Mouse (Mus musculus): ENCODE results near the gene Bmp5. TPM values are rescaled to one million over a fixed set of nuclear protein-coding genes. Genes with fewer than 3 reads are reported as not detected.

The Bmp5 gene
- polyA plus RNA-seq, 2 experiments: 11.2 to 12.8 TPM

DNA sequence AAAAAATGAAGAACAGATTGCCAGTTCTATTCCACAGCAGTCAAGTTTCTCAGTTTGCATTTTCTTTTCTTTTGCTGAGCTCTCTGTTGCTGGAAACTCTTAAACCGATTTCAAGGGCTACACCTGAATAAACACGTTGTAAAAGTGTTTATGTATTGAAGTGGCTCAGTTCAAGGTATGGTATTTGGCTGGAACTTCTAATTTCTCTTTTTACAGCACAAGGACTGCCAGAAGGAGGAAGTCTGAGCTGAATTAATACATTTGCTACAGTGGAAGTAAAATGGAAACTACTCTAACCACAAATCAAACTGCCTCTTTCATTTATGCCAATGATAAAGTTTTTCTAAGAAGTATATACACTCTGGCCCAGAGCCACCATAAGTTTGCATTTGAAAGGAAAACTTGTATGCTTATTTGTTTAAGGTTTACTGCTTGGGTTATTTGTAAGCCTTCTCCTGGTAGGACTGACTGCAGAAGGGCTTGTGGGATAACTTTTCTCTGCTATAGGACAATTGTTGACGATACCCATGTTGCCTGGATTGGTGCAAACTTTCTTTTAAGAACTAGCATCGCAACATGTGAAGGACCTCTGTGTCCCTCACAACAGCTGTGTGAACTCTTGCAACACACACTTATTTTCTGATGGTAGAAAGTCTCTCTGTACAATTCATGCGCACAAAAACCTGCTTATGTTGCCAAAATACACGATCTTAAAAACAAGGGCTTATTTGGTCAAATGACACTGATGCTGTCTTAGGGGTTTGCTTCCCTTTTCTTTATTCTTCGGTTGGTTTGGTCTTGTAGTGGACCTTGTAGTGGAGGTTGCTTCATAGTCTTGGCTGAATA lies 95.4 kb downstream of the Bmp5 start:
- peak; percentile 83 for ATAC-seq (ENCODE audit: low FRiP score, low read depth)
- Histone ChIP-seq H3K9ac (ENCODE audit: low read depth, low read length, severe bottlenecking) (no peak overlapping the region), H3K4me3 (replicated peaks; ENCODE audit: low read length) (no peak overlapping the region), H3K36me3 (ENCODE audit: control insufficient read depth, insufficient read depth, low read length) (no peaks in the 10 kb centered on the region), H3K27me3 (ENCODE audit: control insufficient read depth, insufficient read depth, low read length) (no peaks in the 10 kb centered on the region), H3K4me1 (ENCODE audit: control insufficient read depth, insufficient read depth, low read length) (peaks cover 8% of the 10 kb centered on the region), H3K4me2 (replicated peaks; ENCODE audit: low read depth, low read length, severe bottlenecking) (no peak overlapping the region), H3K9me3 (ENCODE audit: control insufficient read depth, low read length) (no peaks in the 10 kb centered on the region), H3K27ac (replicated peaks; ENCODE audit: low read depth, low read length) (peak overlapping the region; percentile 45)
- WGBS: 49% methylated on average over 7 of the region's 7 CpGs
- peak; percentile 70 for DNase-seq (ENCODE audit: low spot score)
- TF ChIP-seq POLR2A (IDR thresholded peaks at IDR 0.05; ENCODE audit: borderline replicate concordance, extremely low read depth, insufficient read depth, insufficient read length): no peak

DNA sequence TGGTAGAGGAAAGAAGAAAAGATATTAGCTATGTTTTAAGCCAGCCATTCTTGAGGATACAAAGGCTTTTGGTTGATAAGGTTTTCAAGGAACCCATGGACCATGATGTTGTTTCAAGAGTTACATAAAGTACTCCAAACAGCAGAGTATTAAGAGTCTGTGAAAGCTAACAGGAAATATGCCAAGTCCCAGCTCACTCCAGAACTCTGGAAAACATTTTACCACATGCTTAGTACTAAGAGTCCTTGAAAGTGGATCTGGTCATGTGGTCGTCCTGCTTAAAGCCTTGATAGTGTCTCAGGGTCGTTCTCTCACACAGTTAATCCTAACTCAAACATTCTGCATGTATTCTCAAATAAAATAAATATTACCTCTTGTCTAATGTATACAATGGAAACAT lies 101.2 kb downstream of the Bmp5 start:
- no peaks in the 10 kb centered on the region for H3K27me3 ChIP-seq (ENCODE audit: control insufficient read depth, insufficient read depth, low read length)
- DNase-seq (ENCODE audit: low spot score): peak; percentile 40
- H3K4me1 ChIP-seq (ENCODE audit: control insufficient read depth, insufficient read depth, low read length): no peaks in the 10 kb centered on the region
- no peaks in the 10 kb centered on the region for H3K36me3 ChIP-seq (ENCODE audit: control insufficient read depth, insufficient read depth, low read length)
- no peak overlapping the region for H3K9ac ChIP-seq (ENCODE audit: low read depth, low read length, severe bottlenecking)
- no peak overlapping the region for H3K4me3 ChIP-seq (replicated peaks; ENCODE audit: low read length)
- H3K27ac ChIP-seq (replicated peaks; ENCODE audit: low read depth, low read length): no peak overlapping the region
- ATAC-seq (ENCODE audit: low FRiP score, low read depth): no peak
- H3K4me2 ChIP-seq (replicated peaks; ENCODE audit: low read depth, low read length, severe bottlenecking): no peak overlapping the region
- WGBS: 50% methylated on average over 2 of the region's 2 CpGs
- no peak for TF ChIP-seq POLR2A (IDR thresholded peaks at IDR 0.05; ENCODE audit: borderline replicate concordance, extremely low read depth, insufficient read depth, insufficient read length)
- no peaks in the 10 kb centered on the region for H3K9me3 ChIP-seq (ENCODE audit: control insufficient read depth, low read length)

DNA sequence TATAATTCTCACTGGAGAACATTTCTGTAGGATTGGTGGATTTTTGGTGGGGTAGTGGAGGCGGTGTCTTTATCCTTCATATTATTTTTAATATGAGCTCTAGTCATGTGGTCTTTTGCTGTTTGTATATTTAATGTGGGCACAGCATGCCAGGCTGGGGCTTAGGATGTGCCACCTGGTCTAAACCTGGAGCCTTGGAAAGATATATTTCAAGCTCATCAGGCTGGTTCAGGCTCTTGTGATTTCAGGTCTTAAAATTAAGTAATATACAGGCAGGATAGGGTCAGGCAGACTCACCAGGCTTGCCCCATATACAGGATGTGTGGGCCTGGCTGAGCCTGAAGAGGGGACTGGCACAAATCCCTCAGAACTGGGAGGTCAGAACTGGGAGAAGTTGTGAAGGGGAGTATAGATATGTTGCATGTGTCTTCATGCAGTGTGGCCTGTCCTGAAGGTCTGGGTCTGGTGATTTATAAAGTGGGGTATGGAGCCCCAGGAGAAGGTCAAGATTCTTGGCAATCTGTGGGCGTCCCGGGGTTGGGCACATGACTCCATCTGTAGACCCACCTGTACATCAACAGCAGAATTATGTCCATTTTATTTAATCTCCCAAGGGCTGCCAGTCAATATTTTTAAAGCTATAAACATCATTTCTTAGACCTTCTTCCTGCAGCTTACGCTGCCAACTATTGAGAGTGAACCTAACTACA lies 108.5 kb downstream of the Bmp5 start:
- Histone ChIP-seq H3K27me3 (ENCODE audit: control insufficient read depth, insufficient read depth, low read length) (no peaks in the 10 kb centered on the region), H3K4me2 (replicated peaks; ENCODE audit: low read depth, low read length, severe bottlenecking) (no peak overlapping the region), H3K27ac (replicated peaks; ENCODE audit: low read depth, low read length) (no peak overlapping the region), H3K9ac (ENCODE audit: low read depth, low read length, severe bottlenecking) (no peak overlapping the region), H3K4me1 (ENCODE audit: control insufficient read depth, insufficient read depth, low read length) (no peaks in the 10 kb centered on the region), H3K9me3 (ENCODE audit: control insufficient read depth, low read length) (0 out of 2 replicates have a peak, but pooled peaks cover 3% of the 10 kb centered on the region), H3K36me3 (ENCODE audit: control insufficient read depth, insufficient read depth, low read length) (no peaks in the 10 kb centered on the region), H3K4me3 (replicated peaks; ENCODE audit: low read length) (no peak overlapping the region)
- WGBS: 86% methylated on average over 4 of the region's 4 CpGs
- ATAC-seq (ENCODE audit: low FRiP score, low read depth) (no peak), DNase-seq (ENCODE audit: low spot score) (no peak)
- no peak for TF ChIP-seq POLR2A (IDR thresholded peaks at IDR 0.05; ENCODE audit: borderline replicate concordance, extremely low read depth, insufficient read depth, insufficient read length)

DNA sequence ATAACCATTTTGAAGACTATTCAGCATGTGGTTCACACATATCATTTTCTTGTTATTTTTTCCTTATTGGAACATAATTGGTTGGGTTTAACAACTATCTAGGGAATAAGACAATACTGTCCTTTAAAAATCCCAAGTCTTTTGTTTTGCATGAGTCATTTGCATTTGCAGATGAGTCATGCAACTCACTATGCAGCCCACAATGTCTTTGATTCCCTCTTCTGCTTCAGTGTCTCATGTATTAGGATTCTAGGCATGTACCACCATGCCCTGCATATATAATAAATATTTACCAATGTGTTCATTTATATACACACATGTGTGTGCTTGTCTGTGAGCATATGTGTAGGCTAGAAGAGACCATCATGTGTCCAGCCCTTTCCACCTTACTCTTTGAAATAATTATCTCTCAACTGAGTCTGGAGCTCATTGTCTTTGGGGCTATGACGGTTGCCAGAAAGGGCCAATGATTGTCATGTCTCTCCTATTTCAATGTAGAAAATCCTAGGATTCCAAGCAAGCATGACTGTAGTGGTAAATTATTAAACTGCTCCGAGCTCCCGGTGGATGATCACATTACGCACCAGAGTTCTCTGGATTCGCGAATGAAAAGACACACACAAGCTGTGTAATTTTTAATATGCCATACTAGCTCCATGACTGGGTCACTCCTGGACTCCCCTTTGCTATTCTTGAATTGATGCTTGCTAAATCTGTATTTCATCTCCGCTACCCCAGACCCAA lies 111.8 kb downstream of the Bmp5 start:
- no peak for DNase-seq (ENCODE audit: low spot score)
- H3K27ac ChIP-seq (replicated peaks; ENCODE audit: low read depth, low read length): no peak overlapping the region
- no peak overlapping the region for H3K4me2 ChIP-seq (replicated peaks; ENCODE audit: low read depth, low read length, severe bottlenecking)
- H3K9ac ChIP-seq (ENCODE audit: low read depth, low read length, severe bottlenecking): no peak overlapping the region
- WGBS: 78% methylated on average over 7 of the region's 7 CpGs
- 0 out of 2 replicates have a peak, but pooled peaks cover 6% of the 10 kb centered on the region for H3K9me3 ChIP-seq (ENCODE audit: control insufficient read depth, low read length)
- no peak overlapping the region for H3K4me3 ChIP-seq (replicated peaks; ENCODE audit: low read length)
- no peak for TF ChIP-seq POLR2A (IDR thresholded peaks at IDR 0.05; ENCODE audit: borderline replicate concordance, extremely low read depth, insufficient read depth, insufficient read length)
- no peaks in the 10 kb centered on the region for H3K27me3 ChIP-seq (ENCODE audit: control insufficient read depth, insufficient read depth, low read length)
- H3K36me3 ChIP-seq (ENCODE audit: control insufficient read depth, insufficient read depth, low read length): no peaks in the 10 kb centered on the region
- no peak for ATAC-seq (ENCODE audit: low FRiP score, low read depth)
- no peaks in the 10 kb centered on the region for H3K4me1 ChIP-seq (ENCODE audit: control insufficient read depth, insufficient read depth, low read length)

DNA sequence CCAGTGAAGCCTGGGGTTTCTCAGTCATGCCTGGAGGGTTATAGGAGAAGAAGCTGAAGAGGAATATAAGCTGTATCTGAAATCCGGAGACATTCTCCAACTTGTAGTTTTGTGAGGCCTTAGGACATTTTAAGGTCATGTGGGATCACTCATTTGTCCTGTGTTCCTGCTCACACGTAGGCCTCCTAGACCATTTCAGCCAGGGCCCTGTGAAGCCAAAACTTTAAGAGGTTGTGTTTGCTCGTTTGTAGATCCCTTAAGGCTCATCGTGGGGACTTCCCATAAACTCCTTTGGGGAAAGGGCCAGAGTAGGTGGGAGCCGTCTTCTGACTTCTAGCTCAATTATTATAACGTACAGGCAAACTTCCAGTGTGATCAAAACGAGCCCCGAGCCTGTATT lies 121.8 kb downstream of the Bmp5 start:
- H3K4me2 ChIP-seq (replicated peaks; ENCODE audit: low read depth, low read length, severe bottlenecking): no peak overlapping the region
- no peaks in the 10 kb centered on the region for H3K27me3 ChIP-seq (ENCODE audit: control insufficient read depth, insufficient read depth, low read length)
- peaks cover 10% of the 10 kb centered on the region; the same call in 1 of the 2 replicates for H3K4me1 ChIP-seq (ENCODE audit: control insufficient read depth, insufficient read depth, low read length)
- H3K9ac ChIP-seq (ENCODE audit: low read depth, low read length, severe bottlenecking): no peak overlapping the region
- no peak overlapping the region for H3K4me3 ChIP-seq (replicated peaks; ENCODE audit: low read length)
- WGBS: 28% methylated on average over 8 of the region's 8 CpGs
- peak overlapping the region; percentile 39; the same call in 1 of the 2 replicates for H3K27ac ChIP-seq (replicated peaks; ENCODE audit: low read depth, low read length)
- no peaks in the 10 kb centered on the region for H3K36me3 ChIP-seq (ENCODE audit: control insufficient read depth, insufficient read depth, low read length)
- ATAC-seq (ENCODE audit: low FRiP score, low read depth) (peak; percentile 54), DNase-seq (ENCODE audit: low spot score) (no peak)
- no peaks in the 10 kb centered on the region for H3K9me3 ChIP-seq (ENCODE audit: control insufficient read depth, low read length)
- no peak for TF ChIP-seq POLR2A (IDR thresholded peaks at IDR 0.05; ENCODE audit: borderline replicate concordance, extremely low read depth, insufficient read depth, insufficient read length)
